Mouse (Mus musculus) cerebellum, adult 8-10 months (tissue): ENCODE measurements around the gene Cdip1.
A peak's percentile ranks its signal among the peaks of the same experiment; 100 is the strongest.

Experiments used
- DNase-seq: peaks from one replicate; pipeline ENCODE4 v3.0.0; 2022

The Cdip1 gene

DNA sequence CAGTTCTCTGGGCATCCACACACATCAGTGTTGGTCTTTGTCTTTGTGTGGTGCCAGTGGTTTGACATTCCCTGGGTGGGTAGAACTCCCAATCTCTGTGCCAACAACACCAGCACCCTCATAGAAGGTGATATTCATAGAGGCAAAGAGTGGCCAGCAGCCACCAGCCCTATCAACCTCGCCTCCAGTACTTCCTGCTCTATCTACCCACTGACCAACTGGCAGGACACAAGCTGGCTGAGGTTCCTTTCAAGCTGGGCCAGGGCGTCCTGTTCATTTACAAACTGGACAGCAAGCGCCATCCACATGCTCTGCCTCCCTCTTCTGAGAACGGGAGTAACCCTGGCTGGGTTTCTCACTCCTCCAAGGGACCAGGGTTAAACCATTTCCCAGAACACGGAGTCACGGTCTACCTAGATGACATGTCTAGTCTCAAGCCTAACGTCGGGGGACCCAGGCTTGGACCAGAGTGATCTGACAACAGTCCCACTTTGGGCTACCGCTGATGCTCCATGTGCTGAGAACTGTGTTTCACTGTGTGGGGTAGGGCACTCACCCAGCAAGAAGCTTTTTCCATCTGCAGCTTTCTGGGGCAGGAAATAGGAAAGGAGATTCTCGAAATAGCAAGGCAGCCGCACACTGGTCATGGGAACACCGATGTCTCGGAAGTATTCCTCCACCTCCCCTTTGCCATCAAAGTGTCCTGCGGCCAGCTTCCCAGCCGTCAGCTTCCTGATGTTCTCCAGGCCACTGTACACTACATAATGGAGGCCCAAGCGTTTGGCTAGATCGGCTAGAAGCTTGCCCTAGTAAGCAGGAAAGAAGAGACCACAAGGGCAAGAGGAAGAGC, 76.0 kb downstream of the Cdip1 start:
- peak; percentile 60 for DNase-seq

DNA sequence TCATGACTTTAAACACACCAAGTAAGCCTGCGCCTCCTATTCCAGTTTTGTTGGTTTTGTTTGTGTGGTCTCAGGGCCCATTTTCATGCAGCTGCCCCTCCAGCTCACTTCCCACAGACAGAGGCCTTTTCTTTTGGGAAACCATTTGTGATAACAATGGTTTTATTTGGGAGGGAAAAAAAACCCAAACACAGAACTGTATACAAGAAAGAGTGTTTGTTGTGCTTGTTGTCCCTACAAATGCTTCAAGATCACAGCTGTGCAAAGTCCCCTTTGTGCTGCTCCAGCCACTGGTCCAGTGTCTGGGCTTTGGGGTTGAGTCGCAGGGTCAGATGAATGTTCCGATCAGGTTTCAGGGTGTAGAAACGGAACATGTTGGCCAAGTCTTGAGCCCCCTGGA, 78.9 kb downstream of the Cdip1 start:
- DNase-seq, result no peak

DNA sequence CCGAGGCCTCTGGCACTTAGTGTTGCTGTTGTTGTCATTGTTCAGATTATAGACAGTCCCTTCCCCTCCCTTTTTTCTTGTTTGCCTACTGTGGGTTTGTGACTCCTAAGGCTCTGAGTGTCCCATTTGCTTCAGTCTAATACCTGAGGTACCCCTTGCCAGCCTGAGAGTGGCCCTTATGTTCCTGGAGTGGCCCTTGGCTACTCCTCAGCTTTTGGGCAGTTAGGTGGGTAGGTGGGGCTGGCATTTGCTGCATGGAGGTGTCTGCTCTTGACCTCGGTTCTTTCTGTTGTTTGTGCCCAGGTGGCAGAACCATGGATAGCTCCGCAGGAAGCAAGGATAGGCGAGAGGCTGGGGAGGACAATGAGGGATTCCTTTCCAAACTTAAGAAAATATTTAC, 84.6 kb downstream of the Cdip1 start:
- DNase-seq, result no peak

DNA sequence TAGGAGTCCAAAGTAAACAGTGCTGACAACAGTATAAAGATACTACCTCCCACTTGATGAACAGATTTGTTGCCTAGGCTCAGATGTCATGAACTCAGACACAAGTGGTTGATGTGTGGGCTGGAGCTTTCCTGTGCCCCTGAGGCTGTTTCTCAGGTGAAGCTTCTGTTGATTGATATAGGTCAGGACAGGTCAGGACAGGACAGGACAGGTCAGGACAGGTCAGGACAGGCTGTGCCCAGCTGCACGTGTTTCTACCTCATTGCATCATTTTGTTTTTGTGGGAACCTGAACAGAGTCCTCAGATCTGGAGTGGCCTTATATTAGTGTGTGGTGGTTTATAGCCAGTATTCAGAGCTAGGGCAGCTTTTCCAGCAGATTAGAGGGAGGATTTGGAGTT, 87.4 kb downstream of the Cdip1 start:
- DNase-seq, result no peak

DNA sequence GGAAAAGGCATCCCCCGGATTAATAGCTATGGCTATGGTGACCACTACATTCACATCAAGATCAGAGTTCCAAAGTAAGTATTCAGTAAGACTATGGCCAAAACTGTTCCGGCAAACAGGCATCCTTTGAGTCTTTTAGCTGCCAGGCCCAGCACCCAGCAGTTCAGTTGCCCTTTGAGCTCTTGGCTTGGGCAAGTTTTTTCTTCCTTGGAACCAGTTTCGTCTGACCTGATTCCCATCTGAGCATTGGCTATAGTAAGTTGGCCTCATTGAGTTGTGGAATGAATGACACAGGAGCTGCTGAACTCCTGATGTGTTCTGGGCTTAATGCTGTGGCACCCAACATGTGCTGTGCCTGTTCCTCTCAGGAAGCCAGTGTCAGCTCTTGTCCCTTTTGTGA, 88.9 kb downstream of the Cdip1 start:
- DNase-seq, result no peak
